Mouse (Mus musculus) hindbrain, postnatal 0 days (tissue): ENCODE measurements around the gene Flt4. TPM values are rescaled to one million over a fixed set of nuclear protein-coding genes. Genes with fewer than 3 reads are reported as not detected.

Experiments
- ATAC-seq: fragments of 200-750 bp; cut with Nextera tagmentation; 2 replicates; pipeline ENCODE4 v1.8.0; 2017; ENCODE audit warnings: mild to moderate bottlenecking, moderate TSS enrichment, moderate library complexity
- DNase-seq: peaks from one replicate; pipeline ENCODE4 v3.0.0-alpha.2; 2015; ENCODE audit warnings: low spot score
- H3K27ac ChIP-seq: fragments of 300-500 bp; sonication (generic); 2 replicates; pipeline ENCODE4 v1.5.1; 2014; ENCODE audit warnings: mild to moderate bottlenecking
- H3K27me3 ChIP-seq: fragments of 300-500 bp; sonication (generic); 2 replicates; pipeline ENCODE4 v1.6.1; 2014; ENCODE audit warnings: low read length, mixed read lengths; ENCODE audit not compliant: insufficient read depth
- H3K36me3 ChIP-seq: fragments of 300-500 bp; sonication (generic); 2 replicates; pipeline ENCODE4 v1.6.1; 2014; ENCODE audit warnings: low read length, mixed read lengths; ENCODE audit not compliant: insufficient read depth
- H3K4me1 ChIP-seq: fragments of 300-500 bp; sonication (generic); 2 replicates; pipeline ENCODE4 v1.6.1; 2014; ENCODE audit warnings: antibody characterized with exemption, low read length, mixed read lengths; ENCODE audit not compliant: insufficient read depth
- H3K4me2 ChIP-seq: fragments of 300-500 bp; sonication (generic); 2 replicates; pipeline ENCODE4 v1.6.1; 2014; ENCODE audit warnings: low read depth, mild to moderate bottlenecking, low read length, moderate library complexity, mixed read lengths
- H3K4me3 ChIP-seq: fragments of 300-500 bp; sonication (generic); 2 replicates; pipeline ENCODE4 v1.5.1; 2014; ENCODE audit warnings: low read length
- H3K9ac ChIP-seq: fragments of 300-500 bp; sonication (generic); replicated peaks from 2 replicates; pipeline ENCODE4 v1.6.1; 2014; ENCODE audit warnings: mild to moderate bottlenecking, low read length, moderate library complexity, mixed read lengths
- H3K9me3 ChIP-seq: fragments of 300-500 bp; sonication (generic); 2 replicates; pipeline ENCODE4 v1.6.1; 2016; ENCODE audit warnings: low read length, mixed read lengths
- CTCF ChIP-seq: IDR thresholded peaks from 2 replicates; pipeline ENCODE4 v1.5.1; 2016; ENCODE audit warnings: antibody characterized with exemption, control low read depth, low read depth
- WGBS: fragments of 180-500 bp; shearing (Covaris S2); extraction: QIAGEN DNeasy Blood & Tissue Kit; methylation state at CpG from one replicate; pipeline ENCODE4 v1.1.7; 2014; 5-methylcytosine and 5-hydroxymethylcytosine counted together
- polyA plus RNA-seq: library from polyadenylated mRNA; unstranded; fragments of >200 nt; fragmentation: Nextera tagmentation; extraction: Ambion mirVana; gene quantifications from 2 replicates; pipeline ENCODE4 v1.2.1, GENCODE M21; 2015
- total RNA-seq: library from RNA; depleted of rRNA; stranded (reverse); fragments of >200 nt; gene quantifications from 2 replicates; pipeline ENCODE4 v1.2.3, GENCODE M21; 2014; rRNA removed

Gene Flt4
- total and polyA plus RNA-seq, 2 experiments from 2014 or later: 1.2 to 2.5 TPM

GRCm38 (mm10) chr11:49695013-49695412 is 86.0 kb downstream of the Flt4 start:
- Histone ChIP-seq H3K27me3 (no peaks in the 10 kb centered on the region), H3K9me3 (no peaks in the 10 kb centered on the region), H3K27ac (no peak overlapping the region), H3K4me1 (no peaks in the 10 kb centered on the region), H3K36me3 (no peaks in the 10 kb centered on the region), H3K9ac (no peak overlapping the region), H3K4me2 (no peak overlapping the region), H3K4me3 (no peak overlapping the region)
- 95% methylated on average over 3 of the region's 3 CpGs for WGBS
- no peak for DNase-seq
- ATAC-seq: no peak
- no peak for TF ChIP-seq CTCF

DNA sequence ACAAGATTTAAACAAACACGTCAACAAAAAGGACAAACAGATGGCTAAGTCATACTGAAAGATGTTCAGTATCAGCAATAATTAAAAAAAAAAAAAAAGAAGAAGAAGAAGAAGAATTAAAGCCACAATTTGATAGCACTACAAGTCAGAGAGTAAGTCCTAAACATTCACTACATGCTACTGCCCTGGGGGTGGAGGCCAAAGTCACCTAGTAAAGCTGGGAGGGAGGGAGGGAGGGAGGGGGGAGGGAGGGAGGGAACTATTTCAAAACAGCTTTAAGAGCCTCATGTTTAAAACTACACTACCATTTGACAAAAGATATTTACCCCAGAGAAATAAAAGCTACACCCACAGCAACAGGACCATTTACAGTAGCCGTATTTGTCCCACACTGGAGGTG is 86.6 kb downstream of the Flt4 start:
- H3K9me3 ChIP-seq: no peaks in the 10 kb centered on the region
- WGBS: 82% methylated on average over 2 of the region's 2 CpGs

GRCm38 (mm10) chr11:49696472-49696871 is 87.4 kb downstream of the Flt4 start:
- H3K4me2 ChIP-seq: no peak overlapping the region
- H3K9me3 ChIP-seq: no peaks in the 10 kb centered on the region
- ATAC-seq (no peak), DNase-seq (no peak)
- H3K9ac ChIP-seq: no peak overlapping the region
- no peak overlapping the region for H3K4me3 ChIP-seq
- no peaks in the 10 kb centered on the region for H3K4me1 ChIP-seq
- H3K27ac ChIP-seq: no peak overlapping the region
- no peaks in the 10 kb centered on the region for H3K27me3 ChIP-seq
- WGBS: 98% methylated on average over 2 of the region's 2 CpGs
- peaks cover 5% of the 10 kb centered on the region; the same call in 1 of the 2 replicates for H3K36me3 ChIP-seq
- TF ChIP-seq CTCF: no peak

More for the DNA sequence above, 86.6 kb downstream of the Flt4 start:
- DNase-seq (no peak), ATAC-seq (no peak)
- H3K36me3 ChIP-seq: no peaks in the 10 kb centered on the region
- no peaks in the 10 kb centered on the region for H3K27me3 ChIP-seq
- no peak overlapping the region for H3K9ac ChIP-seq
- H3K4me3 ChIP-seq: no peak overlapping the region
- no peak for TF ChIP-seq CTCF
- no peak overlapping the region for H3K27ac ChIP-seq
- H3K4me1 ChIP-seq: no peaks in the 10 kb centered on the region
- H3K4me2 ChIP-seq: no peak overlapping the region

GRCm38 (mm10) chr11:49697779-49698178 is 88.7 kb downstream of the Flt4 start:
- Histone ChIP-seq H3K4me2 (no peak overlapping the region), H3K27me3 (no peaks in the 10 kb centered on the region), H3K9ac (no peak overlapping the region), H3K4me3 (no peak overlapping the region), H3K27ac (no peak overlapping the region), H3K36me3 (peaks cover 13% of the 10 kb centered on the region; the same call in 1 of the 2 replicates), H3K4me1 (no peaks in the 10 kb centered on the region), H3K9me3 (no peaks in the 10 kb centered on the region)
- 95% methylated on average over 5 of the region's 5 CpGs for WGBS
- no peak for DNase-seq
- no peak for TF ChIP-seq CTCF
- ATAC-seq: no peak

DNA sequence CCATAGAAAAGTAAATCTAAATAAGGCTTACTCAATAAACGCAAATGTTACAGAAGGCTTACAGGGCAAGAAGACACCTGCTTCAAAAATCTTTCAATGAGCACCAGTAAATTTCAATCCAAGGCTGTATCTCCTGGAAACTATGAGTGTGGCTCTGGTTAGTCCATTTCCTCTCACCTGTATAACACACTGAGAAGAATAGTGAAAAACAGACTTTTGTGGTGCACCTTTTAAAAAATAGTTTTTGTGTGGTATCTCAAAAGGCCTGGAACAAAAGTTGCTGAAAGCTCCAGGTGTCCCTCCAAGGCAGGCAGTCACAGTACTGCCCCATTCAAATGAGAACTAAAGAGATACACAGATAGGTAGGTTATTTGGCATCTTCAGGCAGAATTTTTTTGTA is 90.0 kb downstream of the Flt4 start:
- TF ChIP-seq CTCF: no peak
- WGBS: 96% methylated on average over 1 of the region's 1 CpGs
- Histone ChIP-seq H3K4me3 (no peak overlapping the region), H3K9me3 (no peaks in the 10 kb centered on the region), H3K27ac (no peak overlapping the region), H3K36me3 (peaks cover 13% of the 10 kb centered on the region; the same call in 1 of the 2 replicates), H3K9ac (no peak overlapping the region), H3K27me3 (no peaks in the 10 kb centered on the region), H3K4me1 (no peaks in the 10 kb centered on the region), H3K4me2 (no peak overlapping the region)
- ATAC-seq (no peak), DNase-seq (no peak)

- H3K4me3 ChIP-seq: no peak overlapping the region
- no peak overlapping the region for H3K9ac ChIP-seq
- ATAC-seq (no peak), DNase-seq (no peak)
- H3K4me2 ChIP-seq: no peak overlapping the region
- H3K36me3 ChIP-seq: peaks cover 13% of the 10 kb centered on the region; the same call in 1 of the 2 replicates
- H3K9me3 ChIP-seq: no peaks in the 10 kb centered on the region
- no peak for TF ChIP-seq CTCF
- 98% methylated on average over 8 of the region's 8 CpGs for WGBS
- H3K27ac ChIP-seq: no peak overlapping the region
- no peaks in the 10 kb centered on the region for H3K4me1 ChIP-seq
- H3K27me3 ChIP-seq: no peaks in the 10 kb centered on the region
These were observed 93.0 kb downstream of the Flt4 start for GRCm38 (mm10) chr11:49702014-49702413.

Other genes starting within 250 kb of the Flt4 start
- not detected in 2 replicates for gene Olfr1389, start 186.2 kb upstream of the Flt4 start, total RNA-seq
- gene Olfr1389, start 186.2 kb upstream of the Flt4 start, polyA plus RNA-seq: not detected in 2 replicates
- 0.10 TPM in 1 of 2 replicates, not detected in the other for gene Olfr1388, start 172.6 kb upstream of the Flt4 start, total RNA-seq
- gene Olfr1388, start 172.6 kb upstream of the Flt4 start, polyA plus RNA-seq: 0.08 TPM in 1 of 2 replicates, not detected in the other
- gene Olfr1387, start 153.9 kb upstream of the Flt4 start, total RNA-seq: not detected in 2 replicates
- not detected in 2 replicates for gene Olfr1387, start 153.9 kb upstream of the Flt4 start, polyA plus RNA-seq
- gene Olfr1386, start 144.2 kb upstream of the Flt4 start, total RNA-seq: not detected in 2 replicates
- gene Olfr1386, start 144.2 kb upstream of the Flt4 start, polyA plus RNA-seq: not detected in 2 replicates
- gene Olfr1385, start 120.2 kb upstream of the Flt4 start, total RNA-seq: not detected in 2 replicates
- not detected in 2 replicates for gene Olfr1385, start 120.2 kb upstream of the Flt4 start, polyA plus RNA-seq
- gene Olfr1384, start 102.5 kb upstream of the Flt4 start, total RNA-seq: not detected in 2 replicates
- gene Olfr1384, start 102.5 kb upstream of the Flt4 start, polyA plus RNA-seq: not detected in 2 replicates
- not detected in 2 replicates for gene Olfr1383, start 89.6 kb upstream of the Flt4 start, total RNA-seq
- not detected in 2 replicates for gene Olfr1383, start 89.6 kb upstream of the Flt4 start, polyA plus RNA-seq
- gene Olfr1382, start 81.0 kb upstream of the Flt4 start, total RNA-seq: not detected in 2 replicates
- not detected in 2 replicates for gene Olfr1382, start 81.0 kb upstream of the Flt4 start, polyA plus RNA-seq
- gene Olfr1381, start 65.8 kb upstream of the Flt4 start, total RNA-seq: not detected in 2 replicates
- gene Olfr1381, start 65.8 kb upstream of the Flt4 start, polyA plus RNA-seq: not detected in 2 replicates
- not detected in 2 replicates for gene Olfr1380, start 52.4 kb upstream of the Flt4 start, total RNA-seq
- not detected in 2 replicates for gene Olfr1380, start 52.4 kb upstream of the Flt4 start, polyA plus RNA-seq
- gene Scgb3a1, start 54.3 kb downstream of the Flt4 start, total RNA-seq: not detected in 2 replicates
- gene Scgb3a1, start 54.3 kb downstream of the Flt4 start, polyA plus RNA-seq: 0.33 and 0.55 TPM in 2 replicates
- 32.0 and 38.5 TPM in 2 replicates for gene Cnot6, start 103.5 kb downstream of the Flt4 start, total RNA-seq
- 32.7 and 33.0 TPM in 2 replicates for gene Cnot6, start 103.5 kb downstream of the Flt4 start, polyA plus RNA-seq
- 2.5 and 3.8 TPM in 2 replicates for gene Gfpt2, start 184.9 kb downstream of the Flt4 start, total RNA-seq
- 5.0 and 5.4 TPM in 2 replicates for gene Gfpt2, start 184.9 kb downstream of the Flt4 start, polyA plus RNA-seq
- 124 and 127 TPM in 2 replicates for gene Mapk9, start 237.5 kb downstream of the Flt4 start, total RNA-seq
- gene Mapk9, start 237.5 kb downstream of the Flt4 start, polyA plus RNA-seq: 66.4 and 70.4 TPM in 2 replicates